Mouse (Mus musculus) testis, adult 2 months (tissue): ENCODE data around the gene Car5a.

ENCODE experiments used
- CTCF ChIP-seq: fragments of 200-500 bp; IDR thresholded peaks from 2 replicates; pipeline ENCODE4 v1.5.1; 2012; ENCODE audit warnings: low read depth, mild to moderate bottlenecking, inconsistent platforms, low read length, moderate library complexity; ENCODE audit not compliant: control insufficient read depth, insufficient read depth, insufficient replicate concordance
- POLR2A ChIP-seq: fragments of 200-500 bp; IDR thresholded peaks from 2 replicates; pipeline ENCODE4 v1.6.1; 2012; ENCODE audit warnings: low read depth, mild to moderate bottlenecking, inconsistent platforms, low read length, moderate library complexity; ENCODE audit not compliant: control insufficient read depth

DNA sequence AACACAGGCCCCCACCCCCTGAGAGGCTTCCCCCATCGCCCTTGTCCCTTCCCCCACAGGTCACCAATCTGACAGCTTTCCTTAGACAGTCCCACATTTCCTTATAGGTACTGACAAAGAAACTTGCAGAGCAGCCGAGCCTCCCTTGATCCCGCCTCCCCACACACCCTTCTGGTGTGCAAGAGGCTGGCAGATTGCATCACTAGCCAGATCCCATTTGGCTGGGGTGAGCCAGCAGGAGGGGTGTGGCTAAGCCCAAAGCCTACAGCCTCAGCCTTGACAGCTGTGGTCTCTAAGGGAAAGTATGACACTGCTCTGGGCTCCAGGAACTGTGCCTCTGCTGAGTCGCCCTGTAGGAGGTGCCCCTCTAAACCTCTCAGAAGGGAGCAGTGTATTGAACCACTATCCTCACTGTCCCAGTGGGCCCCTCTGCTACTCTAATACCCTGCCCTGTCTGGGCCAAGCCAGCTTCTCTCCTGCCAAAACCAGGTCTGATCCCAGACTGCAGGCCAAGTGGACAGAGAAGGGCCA, 46.2 kb downstream of the Car5a start:
- TF ChIP-seq CTCF (no peak), POLR2A (no peak)
